Mouse (Mus musculus) kidney, adult 9 months (tissue): Measurements from ENCODE around the gene E2f2.

ENCODE experiments used
- DNase-seq: peaks from one replicate; pipeline ENCODE4 v3.0.0; 2022

E2f2 gene

GRCm38 (mm10) chr4:136145362-136145885 lies 26.8 kb upstream of the E2f2 start:
- DNase-seq, result peak; percentile 36

GRCm38 (mm10) chr4:136145991-136146711 lies 26.0 kb upstream of the E2f2 start:
- peak; percentile 60 for DNase-seq

GRCm38 (mm10) chr4:136146712-136147154 lies 25.5 kb upstream of the E2f2 start:
- peak; percentile 85 for DNase-seq

- DNase-seq, result peak; percentile 92
Measured at GRCm38 (mm10) chr4:136147436-136148135, 24.6 kb upstream of the E2f2 start.

- peak; percentile 79 for DNase-seq
Measured at GRCm38 (mm10) chr4:136148342-136149044, 23.7 kb upstream of the E2f2 start.

GRCm38 (mm10) chr4:136149045-136149379 lies 23.2 kb upstream of the E2f2 start:
- no peak for DNase-seq

- DNase-seq, result peak; percentile 69
Measured at GRCm38 (mm10) chr4:136149734-136150133, 22.5 kb upstream of the E2f2 start.

- DNase-seq, result no peak
Measured at GRCm38 (mm10) chr4:136150596-136150995, 21.6 kb upstream of the E2f2 start.

- DNase-seq, result no peak
Measured at GRCm38 (mm10) chr4:136152821-136153220, 19.4 kb upstream of the E2f2 start.

GRCm38 (mm10) chr4:136154462-136154861 lies 17.7 kb upstream of the E2f2 start:
- no peak for DNase-seq

GRCm38 (mm10) chr4:136158498-136158897 lies 13.7 kb upstream of the E2f2 start:
- DNase-seq, result no peak

- DNase-seq, result peak; percentile 86
Measured at GRCm38 (mm10) chr4:136159802-136160397, 12.3 kb upstream of the E2f2 start.

GRCm38 (mm10) chr4:136163448-136163847 lies 8.7 kb upstream of the E2f2 start:
- DNase-seq, result peak; percentile 90

- no peak for DNase-seq
Measured at GRCm38 (mm10) chr4:136164981-136165380, 7.2 kb upstream of the E2f2 start.

- DNase-seq, result no peak
Measured at GRCm38 (mm10) chr4:136167701-136168100, 4.5 kb upstream of the E2f2 start.

- peak; percentile 61 for DNase-seq
Measured at GRCm38 (mm10) chr4:136170401-136170800, 1.8 kb upstream of the E2f2 start.

GRCm38 (mm10) chr4:136171455-136171854 lies 739 bp upstream of the E2f2 start:
- DNase-seq, result no peak

GRCm38 (mm10) chr4:136172542-136173209 lies 482 bp downstream of the E2f2 start:
- DNase-seq, result peak; percentile 64

- no peak for DNase-seq
Measured at GRCm38 (mm10) chr4:136173210-136173715, 1.1 kb downstream of the E2f2 start.

GRCm38 (mm10) chr4:136174216-136175193 lies 2.3 kb downstream of the E2f2 start:
- no peak for DNase-seq

GRCm38 (mm10) chr4:136176022-136176552 lies 3.9 kb downstream of the E2f2 start:
- no peak for DNase-seq
